ENCODE assay signal across 19 mouse cellular contexts in the genomic region with DNA sequence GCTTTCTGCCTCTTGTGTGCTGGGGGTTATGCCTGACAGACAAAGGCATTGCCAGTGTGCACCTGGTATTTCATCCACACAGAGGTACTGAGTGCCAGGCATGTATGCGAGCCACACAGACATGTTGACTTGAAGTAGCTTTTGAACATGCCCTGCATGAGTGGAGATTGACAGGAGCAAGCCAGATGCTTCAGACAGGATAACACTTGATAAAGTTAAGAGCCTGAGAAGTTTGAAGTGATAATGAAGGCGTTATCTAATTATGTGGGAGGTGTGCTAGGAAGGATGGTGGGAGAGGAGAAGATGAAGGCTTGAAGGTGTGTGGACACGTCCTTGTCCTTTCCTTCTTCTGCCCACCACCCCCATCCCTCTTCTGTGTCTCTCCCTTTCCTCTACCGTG. TPM values are rescaled to one million over a fixed set of nuclear protein-coding genes. Genes with fewer than 3 reads are reported as not detected.
A peak's percentile ranks its signal among the peaks of the same experiment; 100 is the strongest.
DNase-seq lines count a peak whose midpoint lies in the region; ATAC-seq and TF ChIP-seq lines count a peak whose summit lies in the region.
"Had no signal": no experiment of that assay in that cellular context is flagged by ENCODE, and none has a peak within 500 bp of the region (broad histone marks: within the 10 kb centered on the region; RNA-seq: fewer than 3 reads in every experiment).

No protein-coding gene starts in this region.

- H3K27me3 ChIP-seq in heart, embryonic 13.5 days (replicated peaks), result peaks cover 11% of the 10 kb centered on the region
- H3K27me3 ChIP-seq in hindbrain, postnatal 0 days (ENCODE audit: insufficient read depth, low read length), result no peaks in the 10 kb centered on the region
- H3K27me3 ChIP-seq: midbrain, embryonic 15.5 days; Patski had no signal

- 26% methylated on average over 4 of the region's 4 CpGs for WGBS in heart, embryonic 13.5 days
- 89% methylated on average over 4 of the region's 4 CpGs for WGBS in hindbrain, postnatal 0 days

- no peak for DNase-seq in heart, adult 9 months (ENCODE audit: low spot score in 2 of 2)
- peak; percentile 63 for DNase-seq in c-Kit-positive CD71-positive TER-119-negative erythroid progenitor cells, embryonic 14.5 days (ENCODE audit: low read depth)
- DNase-seq in liver, result peak; percentile 55
- no peak for DNase-seq in hindbrain, postnatal 0 days (ENCODE audit: low spot score)
- DNase-seq in lung, postnatal 25 days (ENCODE audit: low spot score), result no peak
- DNase-seq: B cell, adult 2 months; cerebellum, postnatal 14 days; embryo, embryonic 11 days; heart, adult 18-20 months; lung, embryonic 14.5 days had no signal

- no peak for TF ChIP-seq CTCF in hindbrain, postnatal 0 days (IDR thresholded peaks at IDR 0.05; ENCODE audit: low read depth)

- H3K4me3 ChIP-seq in heart, embryonic 13.5 days, result no peak overlapping the region
- H3K4me3 ChIP-seq in hindbrain, postnatal 0 days (ENCODE audit: low read length), result no peak overlapping the region
- H3K4me3 ChIP-seq: layer of hippocampus, adult 2 months; midbrain, embryonic 15.5 days had no signal

- H3K9me3 ChIP-seq in heart, embryonic 13.5 days, result peaks cover 6% of the 10 kb centered on the region; the same call in 1 of the 2 replicates
- no peaks in the 10 kb centered on the region for H3K9me3 ChIP-seq in hindbrain, postnatal 0 days (ENCODE audit: low read length)
- H3K9me3 ChIP-seq: midbrain, embryonic 15.5 days had no signal

- no peaks in the 10 kb centered on the region for H3K36me3 ChIP-seq in heart, embryonic 13.5 days
- H3K36me3 ChIP-seq in hindbrain, postnatal 0 days (ENCODE audit: insufficient read depth, low read length), result no peaks in the 10 kb centered on the region
- H3K36me3 ChIP-seq: midbrain, embryonic 15.5 days had no signal

- H3K27ac ChIP-seq in heart, embryonic 13.5 days (replicated peaks), result 0 out of 2 replicates have a peak overlapping the region, but pooled peaks have one; percentile 8
- H3K27ac ChIP-seq in hindbrain, postnatal 0 days, result no peak overlapping the region
- H3K27ac ChIP-seq: layer of hippocampus, adult 2 months; macrophage; midbrain, embryonic 15.5 days had no signal

- H3K4me1 ChIP-seq in heart, embryonic 13.5 days, result peaks cover 52% of the 10 kb centered on the region
- H3K4me1 ChIP-seq in hindbrain, postnatal 0 days (ENCODE audit: insufficient read depth, low read length), result no peaks in the 10 kb centered on the region

- no peak overlapping the region for H3K4me2 ChIP-seq in heart, embryonic 13.5 days
- H3K4me2 ChIP-seq in hindbrain, postnatal 0 days (ENCODE audit: low read depth, low read length), result no peak overlapping the region
- H3K4me2 ChIP-seq: lung, embryonic 14.5 days; midbrain, embryonic 15.5 days had no signal

- ATAC-seq in heart, embryonic 13.5 days (ENCODE audit: extremely low read depth, insufficient number of reproducible peaks, low FRiP score, low TSS enrichment), result no peak
- peak; percentile 34 for ATAC-seq in megakaryocyte progenitor cell, adult 5-6 weeks (replicated peaks; ENCODE audit: poor library complexity)
- ATAC-seq in hindbrain, postnatal 0 days, result no peak
- ATAC-seq: activated CD4-positive, CD25-positive, alpha-beta regulatory T cell, adult 4 months; forebrain, embryonic 16.5 days; inflammation-experienced regulatory T-cells, adult 6 months; midbrain, embryonic 15.5 days; Patski had no signal

- no peak overlapping the region for H3K9ac ChIP-seq in heart, embryonic 13.5 days
- no peak overlapping the region for H3K9ac ChIP-seq in hindbrain, postnatal 0 days (replicated peaks; ENCODE audit: low read length)
- H3K9ac ChIP-seq: lung, embryonic 14.5 days; midbrain, embryonic 15.5 days had no signal

RNA-seq across cellular contexts. Expression of a gene that starts 28.7 kb away (rescaled TPM):
- polyA plus RNA-seq in heart, embryonic 13.5 days (2015; fragmentation: Nextera tagmentation; extraction: Ambion mirVana), result 2.4 TPM in 2 replicates
- 19.2 and 20.0 TPM in 2 replicates for total RNA-seq in megakaryocyte progenitor cell, adult 5-6 weeks (2015)
- total RNA-seq in megakaryocyte progenitor cell, adult 5-6 weeks (2017), result 20.4 and 22.2 TPM in 2 replicates
- 22.3 and 26.7 TPM in 2 replicates for total RNA-seq in hindbrain, postnatal 0 days (2014; rRNA removed)
- polyA plus RNA-seq in hindbrain, postnatal 0 days (2015; fragmentation: Nextera tagmentation; extraction: Ambion mirVana), result 2.5 and 2.9 TPM in 2 replicates

Comparison
In these comparisons a context has a peak if more than half of its experiments do, and no peak if none do; other contexts are left out.
1. DNase-seq: peak in c-Kit-positive CD71-positive TER-119-negative erythroid progenitor cells, embryonic 14.5 days (single experiment) and liver (single experiment); none in heart, adult 9 months (0 of 2), hindbrain, postnatal 0 days (single experiment) and lung, postnatal 25 days (single experiment).